Mouse (Mus musculus) liver, postnatal 0 days (tissue): ENCODE data around the gene Serping1. TPM values are rescaled to one million over a fixed set of nuclear protein-coding genes. Genes with fewer than 3 reads are reported as not detected.
A peak's percentile ranks its signal among the peaks of the same experiment; 100 is the strongest.

Experiments used
- ATAC-seq: fragments of 200-750 bp; cut with Nextera tagmentation; 2 replicates; pipeline ENCODE4 v1.8.0; 2017; ENCODE audit warnings: mild to moderate bottlenecking, moderate library complexity
- DNase-seq: peaks from one replicate; pipeline ENCODE4 v3.0.0-alpha.2; 2016
- H3K27ac ChIP-seq: fragments of 300-500 bp; sonication (generic); 2 replicates; pipeline ENCODE4 v1.5.1; 2014; ENCODE audit warnings: antibody characterized with exemption, moderate library complexity, mild to moderate bottlenecking, low read depth
- H3K27me3 ChIP-seq: fragments of 300-500 bp; sonication (generic); 2 replicates; pipeline ENCODE4 v1.6.1; 2014; ENCODE audit warnings: low read length, control low read depth, mixed read lengths; ENCODE audit not compliant: insufficient read depth
- H3K36me3 ChIP-seq: fragments of 300-500 bp; sonication (generic); replicated peaks from 2 replicates; pipeline ENCODE4 v1.6.1; 2014; ENCODE audit warnings: mild to moderate bottlenecking, control low read depth, low read length, moderate library complexity, mixed read lengths; ENCODE audit not compliant: insufficient read depth
- H3K4me1 ChIP-seq: fragments of 300-500 bp; sonication (generic); 2 replicates; pipeline ENCODE4 v1.6.1; 2014; ENCODE audit warnings: antibody characterized with exemption, mild to moderate bottlenecking, control low read depth; ENCODE audit not compliant: insufficient read depth
- H3K4me2 ChIP-seq: fragments of 300-500 bp; sonication (generic); 2 replicates; pipeline ENCODE4 v1.6.1; 2014; ENCODE audit warnings: low read depth, mild to moderate bottlenecking, low read length, moderate library complexity, mixed read lengths
- H3K4me3 ChIP-seq: fragments of 300-500 bp; sonication (generic); 2 replicates; pipeline ENCODE4 v1.5.1; 2014; ENCODE audit warnings: low read depth, low read length
- H3K9ac ChIP-seq: fragments of 300-500 bp; sonication (generic); replicated peaks from 2 replicates; pipeline ENCODE4 v1.6.1; 2014; ENCODE audit warnings: mild to moderate bottlenecking, moderate library complexity
- H3K9me3 ChIP-seq: fragments of 300-500 bp; sonication (generic); 2 replicates; pipeline ENCODE4 v1.6.1; 2016; ENCODE audit warnings: mild to moderate bottlenecking, control low read depth, low read length, mixed read lengths
- CTCF ChIP-seq: sonication (generic); IDR thresholded peaks from 2 replicates; pipeline ENCODE4 v1.5.1; 2016; ENCODE audit warnings: antibody characterized with exemption, low read depth
- EP300 ChIP-seq: IDR thresholded peaks from 2 replicates; pipeline ENCODE4 v1.6.1; 2016; ENCODE audit warnings: antibody characterized with exemption, low read depth, mild to moderate bottlenecking
- WGBS: fragments of 180-500 bp; shearing (Covaris S2); extraction: QIAGEN DNeasy Blood & Tissue Kit; methylation state at CpG from one replicate; pipeline ENCODE4 v1.1.7; 2014; ENCODE audit not compliant: insufficient replicate concordance; 5-methylcytosine and 5-hydroxymethylcytosine counted together
- polyA plus RNA-seq: library from polyadenylated mRNA; unstranded; fragments of >200 nt; fragmentation: Nextera tagmentation; extraction: Ambion mirVana; gene quantifications from 2 replicates; pipeline ENCODE4 v1.2.1, GENCODE M21; 2015

Serping1 gene
- polyA plus RNA-seq, 1 experiment from 2014 or later, result 344 TPM

GRCm38 (mm10) chr2:84756245-84756644 lies 19.0 kb downstream of the Serping1 start:
- Histone ChIP-seq H3K4me2 (no peak overlapping the region), H3K9me3 (no peaks in the 10 kb centered on the region), H3K36me3 (no peaks in the 10 kb centered on the region), H3K27ac (peak overlapping the region; percentile 66), H3K27me3 (no peaks in the 10 kb centered on the region), H3K4me1 (0 out of 2 replicates have a peak, but pooled peaks cover 3% of the 10 kb centered on the region), H3K4me3 (no peak overlapping the region), H3K9ac (no peak overlapping the region; the same call in 1 of the 2 replicates)
- WGBS, result 56% methylated on average over 5 of the region's 5 CpGs
- ATAC-seq, result peak; percentile 73
- peak; percentile 28 for DNase-seq
- TF ChIP-seq EP300 (peak; percentile 57; the same call in 1 of the 2 replicates), CTCF (no peak)

- Histone ChIP-seq H3K4me2 (no peak overlapping the region), H3K4me3 (no peak overlapping the region), H3K27ac (no peak overlapping the region), H3K4me1 (no peaks in the 10 kb centered on the region), H3K27me3 (peaks cover 4% of the 10 kb centered on the region; the same call in 1 of the 2 replicates), H3K36me3 (no peaks in the 10 kb centered on the region), H3K9me3 (no peaks in the 10 kb centered on the region), H3K9ac (no peak overlapping the region)
- TF ChIP-seq CTCF (no peak), EP300 (no peak)
- DNase-seq (no peak), ATAC-seq (no peak)
- WGBS, result 53% methylated on average over 6 of the region's 6 CpGs
These were observed 25.1 kb downstream of the Serping1 start for GRCm38 (mm10) chr2:84750115-84750514.

DNA sequence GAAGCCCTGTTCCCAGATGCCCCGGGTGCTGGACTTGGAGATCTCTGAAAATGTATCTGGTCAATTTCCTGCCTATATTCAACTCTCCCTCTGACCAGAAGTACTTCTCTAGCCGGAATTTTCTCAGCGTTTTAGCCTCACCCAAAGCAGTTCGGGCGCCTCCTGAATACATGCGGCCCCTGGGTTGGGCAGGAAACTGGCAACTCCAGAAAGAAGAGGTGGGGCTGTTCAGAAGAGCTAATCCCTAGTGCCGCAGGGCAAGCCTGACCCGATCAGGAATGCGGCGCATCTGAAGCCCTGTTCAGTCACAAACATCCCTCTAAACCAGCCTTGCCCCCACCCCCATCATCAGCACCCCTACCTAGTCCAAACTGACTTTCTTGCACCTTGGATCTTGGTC lies 31.1 kb downstream of the Serping1 start:
- H3K36me3 ChIP-seq, result peaks cover 6% of the 10 kb centered on the region
- 12% methylated on average over 10 of the region's 10 CpGs for WGBS
- ATAC-seq, result peak; percentile 4; the same call in 1 of the 2 replicates

DNA sequence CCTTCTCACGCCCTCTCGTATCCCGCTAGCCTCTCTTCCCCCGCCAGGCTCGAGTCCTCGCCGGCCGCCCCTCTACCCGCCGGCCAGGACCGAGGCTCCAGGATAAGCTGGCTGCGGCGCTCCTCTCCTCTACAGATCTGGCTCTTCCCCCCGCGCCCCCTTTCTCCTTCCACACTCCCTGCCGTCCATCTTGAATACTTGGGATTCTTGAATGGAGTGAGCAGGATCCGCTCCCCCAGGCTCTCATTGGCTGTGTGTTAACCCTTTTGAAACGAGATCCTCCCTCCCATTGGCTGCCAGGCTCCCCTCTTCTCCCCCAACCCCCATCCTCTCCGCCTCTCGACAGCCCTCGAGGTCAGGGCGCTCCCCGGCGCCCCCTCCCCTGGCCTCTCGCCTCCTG lies 31.7 kb downstream of the Serping1 start, which contains the start of gene Gm19426:
Gene Gm19426 (minus strand): TSS at position 95 of the 400 bp plus-strand sequence.
- Histone ChIP-seq H3K36me3 (peaks cover 12% of the 10 kb centered on the region), H3K4me3 (peak within 1 kb of the TSS; percentile 76), H3K27me3 (peaks cover 7% of the 10 kb centered on the region; the same call in 1 of the 2 replicates), H3K27ac (peak within 1 kb of the TSS; percentile 83), H3K9ac (peak within 1 kb of the TSS; percentile 86), H3K9me3 (no peaks in the 10 kb centered on the region), H3K4me2 (peak within 1 kb of the TSS; percentile 92), H3K4me1 (peaks cover 25% of the 10 kb centered on the region)
- 0% methylated on average over 24 of the region's 25 CpGs for WGBS
- ATAC-seq (peak; percentile 85), DNase-seq (peak; percentile 74)
- no peak for TF ChIP-seq CTCF

More for the DNA sequence above, 31.1 kb downstream of the Serping1 start:
- Histone ChIP-seq H3K27me3 (peaks cover 7% of the 10 kb centered on the region; the same call in 1 of the 2 replicates), H3K27ac (peak overlapping the region; percentile 83), H3K9me3 (no peaks in the 10 kb centered on the region), H3K9ac (peak overlapping the region; percentile 86), H3K4me3 (peak overlapping the region; percentile 76), H3K4me2 (peak overlapping the region; percentile 92), H3K4me1 (peaks cover 20% of the 10 kb centered on the region)
- no peak for TF ChIP-seq EP300
- no peak for TF ChIP-seq CTCF
- no peak for DNase-seq

GRCm38 (mm10) chr2:84742451-84743283 lies 32.6 kb downstream of the Serping1 start:
- H3K27me3 ChIP-seq, result peaks cover 7% of the 10 kb centered on the region; the same call in 1 of the 2 replicates
- no peaks in the 10 kb centered on the region for H3K9me3 ChIP-seq
- DNase-seq (peak; percentile 42), ATAC-seq (no peak)
- peaks cover 33% of the 10 kb centered on the region for H3K4me1 ChIP-seq
- H3K4me3 ChIP-seq, result peak overlapping the region; percentile 76
- H3K9ac ChIP-seq, result peak overlapping the region; percentile 86
- TF ChIP-seq EP300, result no peak
- TF ChIP-seq CTCF, result no peak
- H3K27ac ChIP-seq, result peak overlapping the region; percentile 83
- 8% methylated on average over 21 of the region's 26 CpGs for WGBS
- peak overlapping the region; percentile 92 for H3K4me2 ChIP-seq
- H3K36me3 ChIP-seq, result peaks cover 13% of the 10 kb centered on the region

DNA sequence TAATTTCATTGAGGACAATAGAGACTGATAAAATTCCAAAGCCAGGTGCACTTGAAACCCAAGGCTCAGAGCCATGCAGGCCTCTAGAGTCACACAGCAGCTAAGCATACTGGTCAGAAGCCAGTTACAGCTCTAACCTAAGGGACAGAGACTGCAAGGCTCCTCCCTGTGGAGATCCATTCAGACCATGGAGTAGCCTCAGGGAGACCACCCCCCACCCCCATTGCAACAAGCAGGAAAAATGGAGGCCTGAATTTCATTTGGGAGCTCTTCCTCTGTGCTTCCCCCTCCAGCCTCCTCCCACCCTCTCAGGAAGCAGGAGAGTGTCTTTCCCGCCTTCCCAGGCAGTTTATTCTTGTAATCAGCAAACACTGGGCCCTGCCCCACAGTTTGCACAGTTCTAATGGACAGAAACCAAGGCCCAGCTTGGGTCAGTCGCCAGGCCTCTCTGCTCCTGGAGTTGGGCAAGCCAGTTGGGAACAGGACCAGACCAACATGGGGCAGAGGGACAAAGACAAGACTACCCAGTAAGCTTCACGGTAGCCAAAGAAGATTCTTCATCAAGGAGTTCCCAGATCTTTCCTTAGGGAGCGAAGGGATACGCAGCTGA lies 33.3 kb downstream of the Serping1 start:
- Histone ChIP-seq H3K9ac (no peak overlapping the region; the same call in 1 of the 2 replicates), H3K4me2 (peak overlapping the region; percentile 92), H3K27ac (peak overlapping the region; percentile 83), H3K36me3 (peaks cover 15% of the 10 kb centered on the region), H3K4me3 (peak overlapping the region; percentile 76), H3K27me3 (peaks cover 10% of the 10 kb centered on the region; the same call in 1 of the 2 replicates), H3K4me1 (peaks cover 40% of the 10 kb centered on the region), H3K9me3 (no peaks in the 10 kb centered on the region)
- peak; percentile 42 for DNase-seq
- 25% methylated on average over 5 of the region's 5 CpGs for WGBS
- ATAC-seq, result no peak
- 0 out of 2 replicates have a peak, but pooled peaks have one; percentile 6 for TF ChIP-seq EP300
- TF ChIP-seq CTCF, result no peak
